Mouse (Mus musculus) adrenal gland, adult (tissue): ENCODE measurements at regions not wholly inside any gene's neighbourhood (a gene's known extent, or its start where the extent isn't known, plus 50 kb on each side); places are given as distances from the start of the nearest gene placed in this dataset.

ENCODE experiments used
- DNase-seq, 2 experiments: peaks; one replicate each; pipeline ENCODE4 v3.0.0; 2022 to 2023; ENCODE audit warnings: low spot score in 1 of 2; ENCODE audit not compliant: inconsistent age in 2 of 2

GRCm38 (mm10) chr13:60123964-60124363, 53.2 kb downstream of the Gas1 start:
- no peak for DNase-seq

GRCm38 (mm10) chr13:60123174-60123587, 54.0 kb downstream of the Gas1 start:
- DNase-seq: peak; percentile 19 to 70

GRCm38 (mm10) chr13:60122341-60123173, 54.6 kb downstream of the Gas1 start:
- peak in 1 of 2 experiments; percentile 38 for DNase-seq

- peak in 1 of 2 experiments; percentile 44 for DNase-seq
Measured at GRCm38 (mm10) chr13:60111465-60111864, 65.7 kb downstream of the Gas1 start.

GRCm38 (mm10) chr13:60110079-60110846, 66.9 kb downstream of the Gas1 start:
- DNase-seq: peak; percentile 86 to 95

GRCm38 (mm10) chr13:60105286-60105685, 71.9 kb downstream of the Gas1 start:
- no peak for DNase-seq

GRCm38 (mm10) chr13:60101651-60102050, 75.5 kb downstream of the Gas1 start:
- DNase-seq: no peak

- DNase-seq: no peak
Measured at GRCm38 (mm10) chr13:60100130-60101112, 76.7 kb downstream of the Gas1 start.

- DNase-seq: no peak
Measured at GRCm38 (mm10) chr13:60099469-60100129, 77.6 kb downstream of the Gas1 start.

GRCm38 (mm10) chr13:60098394-60098793, 78.8 kb downstream of the Gas1 start:
- peak in 1 of 2 experiments; percentile 17 for DNase-seq

GRCm38 (mm10) chr13:60097776-60098175, 79.4 kb downstream of the Gas1 start:
- DNase-seq: no peak

GRCm38 (mm10) chr13:60086657-60087056, 90.5 kb downstream of the Gas1 start:
- DNase-seq: no peak

GRCm38 (mm10) chr13:60084975-60085374, 92.2 kb downstream of the Gas1 start:
- DNase-seq: peak in 1 of 2 experiments; percentile 61

- DNase-seq: no peak
Measured at GRCm38 (mm10) chr13:60084290-60084689, 92.9 kb downstream of the Gas1 start.

- no peak for DNase-seq
Measured at GRCm38 (mm10) chr13:60080113-60080512, 97.1 kb downstream of the Gas1 start.

GRCm38 (mm10) chr13:60078331-60079050, 98.7 kb downstream of the Gas1 start:
- no peak for DNase-seq

- DNase-seq: no peak
Measured at GRCm38 (mm10) chr13:60076147-60076800, 100.9 kb downstream of the Gas1 start.

- no peak for DNase-seq
Measured at GRCm38 (mm10) chr13:60071595-60071994, 105.6 kb downstream of the Gas1 start.

- DNase-seq: peak; percentile 47 to 67
Measured at GRCm38 (mm10) chr13:60069196-60069595, 108.0 kb downstream of the Gas1 start.
